Mouse (Mus musculus): Measurements from ENCODE around the gene Socs3. TPM values are rescaled to one million over a fixed set of nuclear protein-coding genes. Genes with fewer than 3 reads are reported as not detected.

Gene Socs3
- polyA plus RNA-seq (2017; shearing (Covaris generic)) = 100 to 1,000 TPM; 104 to 139 TPM

DNA sequence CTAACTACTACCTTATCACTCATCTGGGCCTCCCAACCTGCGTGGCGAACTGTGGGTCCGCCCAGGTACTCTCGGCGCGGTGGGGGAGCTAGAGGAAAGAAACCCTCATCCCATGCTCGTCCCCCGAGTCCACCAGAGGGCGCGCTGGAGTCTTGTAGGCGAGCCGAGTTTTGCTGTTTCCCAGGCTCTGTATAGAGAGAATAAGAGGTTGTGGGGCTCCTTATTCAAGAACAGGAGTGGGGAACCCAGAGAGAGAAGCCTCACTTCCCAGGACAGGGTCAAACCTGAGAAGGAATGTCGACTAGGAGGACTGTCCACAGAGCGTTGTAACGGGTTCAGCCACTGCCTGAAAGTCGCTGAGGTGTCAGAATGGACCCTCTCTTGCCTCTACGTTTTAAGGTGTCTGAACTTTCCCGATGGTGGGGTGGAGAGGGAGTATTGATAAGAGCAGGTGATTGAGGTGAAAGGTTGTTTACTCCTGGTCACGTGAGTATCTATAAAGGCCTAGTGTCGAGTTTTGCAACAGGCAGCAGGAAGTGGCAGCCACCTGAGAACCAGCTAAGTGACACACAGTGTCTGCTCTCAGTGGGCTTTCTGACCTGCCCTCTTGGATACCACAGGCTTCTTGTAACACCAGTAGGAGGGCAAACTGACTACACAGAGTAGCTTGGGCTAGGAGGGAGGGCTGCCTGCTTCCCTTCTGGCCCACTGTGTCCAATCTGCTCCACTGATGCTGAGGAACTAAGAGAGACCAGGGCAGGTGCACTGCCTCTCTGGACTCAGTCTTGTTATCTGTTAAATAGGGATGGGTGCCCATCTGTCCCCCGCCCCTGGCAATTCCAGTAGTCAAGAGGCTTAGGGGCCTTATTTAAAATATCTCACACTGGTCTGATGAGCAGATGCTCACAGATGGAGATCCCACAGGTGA, at the start of gene Socs3:
Gene Socs3 (minus strand): TSS at position 103 of the 928 bp plus-strand sequence.

GRCm38 (mm10) chr11:117986126-117987031, 16.5 kb upstream of the Socs3 start, which contains the start of gene Pgs1:
Gene Pgs1, plus strand, starts transcription at chr11:117986292.

Other genes starting within 250 kb of the Socs3 start
- gene Tmc8, start 188.0 kb downstream of the Socs3 start, polyA plus RNA-seq (2017; shearing (Covaris generic)) = 100 to 1,000 TPM; 120 to 139 TPM
- 100 to 1,000 TPM; 141 to 153 TPM for gene Tmc6, start 187.8 kb downstream of the Socs3 start, polyA plus RNA-seq (2017; shearing (Covaris generic))
- 1 to 10 TPM in 1 of 2 experiments, not detected in 1; 1.2 TPM for gene 6030468B19Rik, start 172.4 kb downstream of the Socs3 start, polyA plus RNA-seq (2017; shearing (Covaris generic))
- gene Gm20708, start 160.4 kb downstream of the Socs3 start, polyA plus RNA-seq (2017; shearing (Covaris generic)) = 1 to 10 TPM; 2.6 to 4.0 TPM
- gene Syngr2, start 160.4 kb downstream of the Socs3 start, polyA plus RNA-seq (2017; shearing (Covaris generic)) = 100 to 1,000 TPM; 132 to 205 TPM
- gene Afmid, start 144.1 kb downstream of the Socs3 start, polyA plus RNA-seq (2017; shearing (Covaris generic)) = 10 to 100 TPM; 24.6 to 27.6 TPM
- gene Tk1, start 144.0 kb downstream of the Socs3 start, polyA plus RNA-seq (2017; shearing (Covaris generic)) = 10 to 100 TPM; 14.0 to 29.6 TPM
- gene Birc5, start 120.8 kb downstream of the Socs3 start, polyA plus RNA-seq (2017; shearing (Covaris generic)) = 1 to 10 TPM; 3.6 to 9.1 TPM
- under 1 TPM in 1 of 2 experiments, not detected in 1; 0.45 TPM for gene Tmem235, start 109.3 kb downstream of the Socs3 start, polyA plus RNA-seq (2017; shearing (Covaris generic))
- 10 to 100 TPM; 14.9 to 22.7 TPM for gene Tha1, start 96.6 kb downstream of the Socs3 start, polyA plus RNA-seq (2017; shearing (Covaris generic))
- 10 to 100 TPM; 50.8 to 53.9 TPM for gene Pgs1, start 16.2 kb upstream of the Socs3 start, polyA plus RNA-seq (2017; shearing (Covaris generic))
- gene Dnah17, start 160.6 kb upstream of the Socs3 start, polyA plus RNA-seq (2017; shearing (Covaris generic)) = under 1 TPM; 0.43 to 0.86 TPM

All from inflammation-experienced regulatory T-cells (primary cell).